Mouse (Mus musculus) brain, embryonic 14.5 days (tissue): ENCODE measurements around the gene Prex1. TPM values are rescaled to one million over a fixed set of nuclear protein-coding genes. Genes with fewer than 3 reads are reported as not detected.
"Not testable (repeated sequence)": the region's sequence is repeated elsewhere in the genome, so short reads cannot be mapped to it uniquely, and the experiment has no call there.

Experiments
- DNase-seq: peaks from one replicate; pipeline ENCODE4 v3.0.0-alpha.2; 2011; ENCODE audit warnings: low read depth
- CTCF ChIP-seq: fragments of 200-500 bp; IDR thresholded peaks from 2 replicates; pipeline ENCODE4 v1.5.1; 2012; ENCODE audit warnings: inconsistent platforms, mild to moderate bottlenecking, moderate library complexity, borderline replicate concordance; ENCODE audit not compliant: insufficient read depth, insufficient read length; ENCODE audit errors: extremely low read depth
- POLR2A ChIP-seq: fragments of 200-500 bp; IDR thresholded peaks from 2 replicates; pipeline ENCODE4 v1.6.1; 2012; ENCODE audit warnings: mild to moderate bottlenecking, inconsistent platforms, borderline replicate concordance; ENCODE audit not compliant: poor library complexity, insufficient read depth, insufficient read length, severe bottlenecking; ENCODE audit errors: extremely low read depth
- polyA plus RNA-seq: library from polyadenylated mRNA; depleted of rRNA; stranded (reverse); fragments of >200 nt; gene quantifications from 2 replicates; pipeline ENCODE4 v1.2.3, GENCODE M21; 2012; rRNA removed

Gene Prex1
- polyA plus RNA-seq = 49.4 and 55.7 TPM in 2 replicates

GRCm38 (mm10) chr2:166713690-166714426 lies at the start of gene Prex1:
Prex1 (minus strand) TSS chr2:166713832.
- TF ChIP-seq CTCF (no peak), POLR2A (peak; percentile 83)
- peak; percentile 99 for DNase-seq

- TF ChIP-seq POLR2A (no peak), CTCF (no peak)
- DNase-seq = no peak
These were observed 44.3 kb upstream of the Prex1 start for GRCm38 (mm10) chr2:166757969-166758368.

GRCm38 (mm10) chr2:166754760-166755159 lies 41.1 kb upstream of the Prex1 start:
- no peak for TF ChIP-seq POLR2A
- no peak for TF ChIP-seq CTCF
- no peak for DNase-seq

GRCm38 (mm10) chr2:166754194-166754593 lies 40.6 kb upstream of the Prex1 start:
- TF ChIP-seq CTCF (no peak), POLR2A (no peak)
- no peak for DNase-seq

- TF ChIP-seq POLR2A (no peak), CTCF (no peak)
- no peak for DNase-seq
These were observed 37.1 kb upstream of the Prex1 start for GRCm38 (mm10) chr2:166750620-166751191.

- not testable (repeated sequence) for DNase-seq
These were observed 32.8 kb upstream of the Prex1 start for GRCm38 (mm10) chr2:166746261-166746913.

GRCm38 (mm10) chr2:166745849-166746248 lies 32.2 kb upstream of the Prex1 start:
- no peak for DNase-seq
- TF ChIP-seq POLR2A (no peak), CTCF (no peak)

- DNase-seq = no peak
- no peak for TF ChIP-seq POLR2A
These were observed 30.8 kb upstream of the Prex1 start for GRCm38 (mm10) chr2:166744433-166744832.

- DNase-seq = no peak
- TF ChIP-seq CTCF (no peak), POLR2A (no peak)
These were observed 29.9 kb upstream of the Prex1 start for GRCm38 (mm10) chr2:166743504-166743903.

- DNase-seq = no peak
- no peak for TF ChIP-seq CTCF
- TF ChIP-seq POLR2A = no peak
These were observed 27.8 kb upstream of the Prex1 start for GRCm38 (mm10) chr2:166741445-166741844.

- no peak for TF ChIP-seq POLR2A
- no peak for TF ChIP-seq CTCF
- DNase-seq = no peak
These were observed 26.8 kb upstream of the Prex1 start for GRCm38 (mm10) chr2:166740396-166740795.

GRCm38 (mm10) chr2:166737307-166737706 lies 23.7 kb upstream of the Prex1 start:
- no peak for TF ChIP-seq POLR2A
- no peak for TF ChIP-seq CTCF
- DNase-seq = no peak

- peak; percentile 69 for DNase-seq
These were observed 21.9 kb upstream of the Prex1 start for GRCm38 (mm10) chr2:166735469-166736001.

More at GRCm38 (mm10) chr2:166735469-166736001, 21.9 kb upstream of the Prex1 start:
- TF ChIP-seq POLR2A (no peak), CTCF (no peak)
